Mouse (Mus musculus) urinary bladder, postnatal 4 days (tissue): Measurements from ENCODE around the gene Ankrd9.

Experiments used
- DNase-seq, 2 experiments: peaks; one replicate each; pipeline ENCODE4 v3.0.0; 2021 to 2022; ENCODE audit warnings: low spot score in 2 of 2

The Ankrd9 gene

GRCm38 (mm10) chr12:110990500-110990899, 11.7 kb upstream of the Ankrd9 start:
- DNase-seq: no peak

- no peak for DNase-seq
Measured at GRCm38 (mm10) chr12:110989409-110989808, 10.6 kb upstream of the Ankrd9 start.

GRCm38 (mm10) chr12:110986536-110987425, 7.9 kb upstream of the Ankrd9 start:
- DNase-seq: no peak

- no peak for DNase-seq
Measured at GRCm38 (mm10) chr12:110985141-110985540, 6.3 kb upstream of the Ankrd9 start.

GRCm38 (mm10) chr12:110984598-110984997, 5.8 kb upstream of the Ankrd9 start:
- no peak for DNase-seq

- no peak for DNase-seq
Measured at GRCm38 (mm10) chr12:110983714-110984113, 4.9 kb upstream of the Ankrd9 start.

GRCm38 (mm10) chr12:110983083-110983482, 4.2 kb upstream of the Ankrd9 start:
- no peak for DNase-seq

- no peak for DNase-seq
Measured at GRCm38 (mm10) chr12:110981736-110982135, 2.9 kb upstream of the Ankrd9 start.

GRCm38 (mm10) chr12:110979808-110980207, 968 bp upstream of the Ankrd9 start:
- DNase-seq: no peak

- DNase-seq: no peak
Measured at GRCm38 (mm10) chr12:110977896-110978606, 789 bp downstream of the Ankrd9 start.

- no peak for DNase-seq
Measured at GRCm38 (mm10) chr12:110977345-110977733, 1.5 kb downstream of the Ankrd9 start.

- DNase-seq: no peak
Measured at GRCm38 (mm10) chr12:110976589-110977344, 2.1 kb downstream of the Ankrd9 start.

GRCm38 (mm10) chr12:110975838-110976468, 2.9 kb downstream of the Ankrd9 start:
- DNase-seq: no peak

- DNase-seq: no peak
Measured at GRCm38 (mm10) chr12:110975385-110975784, 3.5 kb downstream of the Ankrd9 start.

- DNase-seq: no peak
Measured at GRCm38 (mm10) chr12:110974726-110975125, 4.1 kb downstream of the Ankrd9 start.

GRCm38 (mm10) chr12:110974295-110974694, 4.5 kb downstream of the Ankrd9 start:
- no peak for DNase-seq

- DNase-seq: no peak
Measured at GRCm38 (mm10) chr12:110973829-110974228, 5.0 kb downstream of the Ankrd9 start.

GRCm38 (mm10) chr12:110971972-110972371, 6.9 kb downstream of the Ankrd9 start:
- DNase-seq: no peak

GRCm38 (mm10) chr12:110970408-110970807, 8.4 kb downstream of the Ankrd9 start:
- no peak for DNase-seq

- DNase-seq: no peak
Measured at GRCm38 (mm10) chr12:110967146-110967545, 11.7 kb downstream of the Ankrd9 start.

GRCm38 (mm10) chr12:110966079-110966478, 12.8 kb downstream of the Ankrd9 start:
- DNase-seq: no peak

GRCm38 (mm10) chr12:110965500-110965899, 13.3 kb downstream of the Ankrd9 start:
- no peak for DNase-seq
